Mouse (Mus musculus) embryo, embryonic 9.5 days (tissue): Measurements from ENCODE around the gene Sez6.

Experiments used
- DNase-seq: peaks from one replicate; pipeline ENCODE4 v3.0.0-alpha.2; 2017; ENCODE audit errors: extremely low spot score

The Sez6 gene

GRCm38 (mm10) chr11:77930751-77931540 is at the start of gene Sez6:
TSS of gene Sez6 (plus strand) at chr11:77930800.
- peak; percentile 82 for DNase-seq

GRCm38 (mm10) chr11:77884524-77885245 is 45.9 kb upstream of the Sez6 start:
- no peak for DNase-seq

- DNase-seq, result peak; percentile 69
Measured at GRCm38 (mm10) chr11:77885246-77885575, 45.4 kb upstream of the Sez6 start.

- peak; percentile 51 for DNase-seq
Measured at GRCm38 (mm10) chr11:77887373-77887960, 43.1 kb upstream of the Sez6 start.

- no peak for DNase-seq
Measured at GRCm38 (mm10) chr11:77888846-77889245, 41.8 kb upstream of the Sez6 start.

GRCm38 (mm10) chr11:77889484-77889883 is 41.1 kb upstream of the Sez6 start:
- no peak for DNase-seq

- DNase-seq, result no peak
Measured at GRCm38 (mm10) chr11:77890648-77891258, 39.8 kb upstream of the Sez6 start.

GRCm38 (mm10) chr11:77892883-77893282 is 37.7 kb upstream of the Sez6 start:
- DNase-seq, result no peak

- DNase-seq, result no peak
Measured at GRCm38 (mm10) chr11:77893283-77893682, 37.3 kb upstream of the Sez6 start.

GRCm38 (mm10) chr11:77893787-77894718 is 36.5 kb upstream of the Sez6 start, which contains the start of gene Pipox:
TSS of gene Pipox (minus strand) at chr11:77894096.
- DNase-seq, result peak; percentile 74

- DNase-seq, result no peak
Measured at GRCm38 (mm10) chr11:77894967-77895366, 35.6 kb upstream of the Sez6 start.

GRCm38 (mm10) chr11:77896011-77896410 is 34.6 kb upstream of the Sez6 start:
- no peak for DNase-seq

GRCm38 (mm10) chr11:77896480-77896819 is 34.1 kb upstream of the Sez6 start:
- no peak for DNase-seq

GRCm38 (mm10) chr11:77896820-77897805 is 33.5 kb upstream of the Sez6 start:
- DNase-seq, result no peak

- no peak for DNase-seq
Measured at GRCm38 (mm10) chr11:77900187-77900586, 30.4 kb upstream of the Sez6 start.

- DNase-seq, result no peak
Measured at GRCm38 (mm10) chr11:77900696-77901095, 29.9 kb upstream of the Sez6 start.

GRCm38 (mm10) chr11:77901366-77901765 is 29.2 kb upstream of the Sez6 start:
- DNase-seq, result no peak

- DNase-seq, result no peak
Measured at GRCm38 (mm10) chr11:77901775-77902355, 28.7 kb upstream of the Sez6 start.

- DNase-seq, result no peak
Measured at GRCm38 (mm10) chr11:77903761-77904160, 26.8 kb upstream of the Sez6 start.

- no peak for DNase-seq
Measured at GRCm38 (mm10) chr11:77904707-77905106, 25.9 kb upstream of the Sez6 start.
